Comparison of ENCODE assay signal across 8 mouse cellular contexts in genomic region chr3:84228911-84229310, GRCm38 (mm10). TPM values are rescaled to one million over a fixed set of nuclear protein-coding genes. Genes with fewer than 3 reads are reported as not detected.
A peak's percentile ranks its signal among the peaks of the same experiment; 100 is the strongest.
DNase-seq lines count a peak whose midpoint lies in the region; ATAC-seq and TF ChIP-seq lines count a peak whose summit lies in the region.

No protein-coding gene starts in this region.

- ATAC-seq in stomach, embryonic 15.5 days (ENCODE audit: insufficient read depth, low FRiP score, low read depth) = no peak

- 0 out of 2 replicates have a peak overlapping the region, but pooled peaks have one; percentile 14 for H3K4me3 ChIP-seq in ES-Bruce4 (ENCODE audit: low read depth, low read length)
- H3K4me3 ChIP-seq in stomach, embryonic 15.5 days (replicated peaks) = peak overlapping the region; percentile 49

- TF ChIP-seq EP300 in ES-Bruce4 (IDR thresholded peaks at IDR 0.05; ENCODE audit: insufficient read depth, low read depth, low read length) = no peak

- H3K4me2 ChIP-seq in stomach, embryonic 15.5 days = peak overlapping the region; percentile 91

- no peak for TF ChIP-seq CTCF in ES-Bruce4 (IDR thresholded peaks at IDR 0.05; ENCODE audit: low read depth, low read length)

- H3K36me3 ChIP-seq in ES-Bruce4 (ENCODE audit: control insufficient read depth, insufficient read depth, low read length, poor library complexity, severe bottlenecking) = no peaks in the 10 kb centered on the region
- no peaks in the 10 kb centered on the region for H3K36me3 ChIP-seq in stomach, embryonic 15.5 days

- no peaks in the 10 kb centered on the region for H3K27me3 ChIP-seq in ES-Bruce4 (ENCODE audit: control insufficient read depth, insufficient read depth, low read length, poor library complexity, severe bottlenecking)
- no peaks in the 10 kb centered on the region for H3K27me3 ChIP-seq in stomach, embryonic 15.5 days (replicated peaks)

- H3K9ac ChIP-seq in ES-Bruce4 (ENCODE audit: low read depth, poor library complexity, severe bottlenecking) = no peak overlapping the region
- H3K9ac ChIP-seq in stomach, embryonic 15.5 days = no peak overlapping the region

- peaks cover 5% of the 10 kb centered on the region for H3K4me1 ChIP-seq in ES-Bruce4 (ENCODE audit: control insufficient read depth, insufficient read depth, low read length)
- no peaks in the 10 kb centered on the region for H3K4me1 ChIP-seq in stomach, embryonic 15.5 days

- no peak overlapping the region for H3K27ac ChIP-seq in ES-Bruce4 (ENCODE audit: insufficient read depth, low read length)
- H3K27ac ChIP-seq in stomach, embryonic 15.5 days = no peak overlapping the region

- WGBS in stomach, embryonic 15.5 days = 17% methylated on average over 15 of the region's 15 CpGs

- H3K9me3 ChIP-seq in ES-Bruce4 (replicated peaks; ENCODE audit: control insufficient read depth, insufficient read depth, low read length, poor library complexity, severe bottlenecking) = no peaks in the 10 kb centered on the region
- no peaks in the 10 kb centered on the region for H3K9me3 ChIP-seq in stomach, embryonic 15.5 days

- TF ChIP-seq POLR2A in ES-Bruce4 (IDR thresholded peaks at IDR 0.05; ENCODE audit: insufficient read depth, low read length) = no peak

- peak; percentile 46 for DNase-seq in CD4-positive, CD25-positive, alpha-beta regulatory T cell, adult 2 months (ENCODE audit: low read depth, low spot score)
- peak; percentile 35 to 61 for DNase-seq in cerebellum, postnatal 36 days
- DNase-seq in heart, adult 9 months (ENCODE audit: low spot score in 2 of 2) = peak; percentile 46 to 58
- DNase-seq in kidney, adult 9 months = peak; percentile 54
- peak; percentile 74 for DNase-seq in lung, postnatal 14 days
- DNase-seq in yolk sac, embryonic 10.5 days (ENCODE audit: low spot score) = no peak

RNA-seq across cellular contexts. Expression of gene Gm6525, which starts 55.0 kb away (rescaled TPM):
- polyA plus RNA-seq in ES-Bruce4 (2011; ENCODE audit: insufficient read depth, insufficient read length, low read depth, missing spikeins) = 0.93 TPM in 1 of 2 replicates, not detected in the other
- 0.81 and 1.2 TPM in 2 replicates for polyA plus RNA-seq in stomach, embryonic 15.5 days (2015; fragmentation: Nextera tagmentation; extraction: Ambion mirVana)
